Mouse (Mus musculus) neutrophil, adult 5-6 weeks (primary cell): ENCODE measurements around the gene Lrtm2. TPM values are rescaled to one million over a fixed set of nuclear protein-coding genes. Genes with fewer than 3 reads are reported as not detected.

Source experiments
- ATAC-seq: fragments of 151-379, 151-347 bp; 2 replicates; pipeline ENCODE4 v1.8.0; 2017; ENCODE audit warnings: mild to moderate bottlenecking, moderate TSS enrichment; ENCODE audit not compliant: insufficient number of reproducible peaks, poor library complexity, low FRiP score, severe bottlenecking; ENCODE audit errors: extremely low read depth
- total RNA-seq: library from RNA; stranded (forward); fragments of 200-1000 nt; gene quantifications from 2 replicates; pipeline ENCODE4 v1.2.3, GENCODE M21; 2017

Lrtm2 gene
- total RNA-seq, 1 experiment from 2014 or later = 0.35 TPM

GRCm38 (mm10) chr6:119338121-119338912 is 7.8 kb upstream of the Lrtm2 start:
- ATAC-seq = no peak

DNA sequence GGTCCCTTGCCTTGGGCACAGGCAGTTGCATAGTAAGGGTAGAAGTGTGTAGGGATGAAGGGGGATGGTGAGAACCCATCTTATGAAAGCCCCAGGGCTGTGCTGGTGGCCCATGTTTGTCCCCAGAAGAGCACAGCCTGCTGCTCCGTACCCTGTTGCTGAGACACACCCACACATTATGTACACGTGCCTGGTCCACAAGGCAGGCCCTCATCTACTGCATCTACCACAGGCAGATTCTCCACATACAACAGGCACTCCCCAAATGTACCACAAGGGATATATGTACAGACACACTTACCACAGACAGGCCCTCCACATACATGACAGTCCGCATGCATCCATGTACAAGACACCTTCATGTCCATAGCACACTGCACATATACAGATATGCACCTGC is 6.7 kb upstream of the Lrtm2 start:
- ATAC-seq = no peak

GRCm38 (mm10) chr6:119336124-119336523 is 5.6 kb upstream of the Lrtm2 start:
- ATAC-seq = peak; percentile 22

DNA sequence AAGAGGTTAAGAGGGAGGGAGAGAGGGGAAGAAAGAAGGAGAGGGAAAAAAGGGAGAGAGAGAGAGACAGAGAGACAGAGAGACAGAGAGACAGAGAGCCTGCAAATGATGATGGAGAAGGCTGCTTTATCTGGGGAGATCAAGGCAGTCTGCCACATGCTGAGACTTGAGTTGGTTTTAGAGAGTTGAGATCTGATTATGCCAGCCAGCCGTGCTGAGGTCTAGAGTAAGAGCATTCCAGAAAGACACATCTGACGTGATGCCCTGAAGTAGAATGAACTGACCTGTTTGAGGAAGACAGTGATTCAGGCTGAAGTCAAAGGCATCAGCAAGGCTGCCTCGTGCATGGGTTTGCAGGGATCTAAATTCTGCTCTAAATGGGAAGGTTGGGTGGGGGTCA is 3.3 kb upstream of the Lrtm2 start:
- no peak for ATAC-seq

- ATAC-seq = no peak
Measured at GRCm38 (mm10) chr6:119333202-119333601, 2.6 kb upstream of the Lrtm2 start.

- ATAC-seq = no peak
Measured at GRCm38 (mm10) chr6:119332111-119332510, 1.5 kb upstream of the Lrtm2 start.

GRCm38 (mm10) chr6:119329936-119330335 is 630 bp downstream of the Lrtm2 start:
- no peak for ATAC-seq

DNA sequence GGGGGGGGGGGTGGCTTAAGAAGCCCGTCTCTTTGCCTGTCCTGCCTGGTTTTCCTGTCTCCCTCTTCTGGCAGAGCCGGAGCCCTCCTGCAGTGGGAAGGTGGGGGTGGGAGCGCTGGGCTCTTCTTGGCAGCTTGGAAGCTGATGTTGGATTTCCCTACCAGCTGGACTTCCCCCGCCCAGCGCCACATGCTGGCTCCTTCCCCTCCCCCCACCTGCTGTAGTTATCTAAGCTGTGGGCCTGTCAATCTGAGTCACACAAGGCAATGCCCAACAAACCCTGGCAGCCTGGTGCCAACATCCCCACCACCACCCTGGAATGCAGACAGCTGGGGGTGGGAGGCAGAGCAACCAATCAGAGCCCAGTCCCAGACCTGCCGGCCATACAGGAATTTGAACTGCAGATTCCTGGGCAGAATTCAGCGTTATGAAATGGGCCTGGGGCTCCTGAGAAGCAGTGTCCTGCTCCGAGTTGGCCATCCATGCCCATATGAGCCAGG is 1.3 kb downstream of the Lrtm2 start:
- no peak for ATAC-seq

DNA sequence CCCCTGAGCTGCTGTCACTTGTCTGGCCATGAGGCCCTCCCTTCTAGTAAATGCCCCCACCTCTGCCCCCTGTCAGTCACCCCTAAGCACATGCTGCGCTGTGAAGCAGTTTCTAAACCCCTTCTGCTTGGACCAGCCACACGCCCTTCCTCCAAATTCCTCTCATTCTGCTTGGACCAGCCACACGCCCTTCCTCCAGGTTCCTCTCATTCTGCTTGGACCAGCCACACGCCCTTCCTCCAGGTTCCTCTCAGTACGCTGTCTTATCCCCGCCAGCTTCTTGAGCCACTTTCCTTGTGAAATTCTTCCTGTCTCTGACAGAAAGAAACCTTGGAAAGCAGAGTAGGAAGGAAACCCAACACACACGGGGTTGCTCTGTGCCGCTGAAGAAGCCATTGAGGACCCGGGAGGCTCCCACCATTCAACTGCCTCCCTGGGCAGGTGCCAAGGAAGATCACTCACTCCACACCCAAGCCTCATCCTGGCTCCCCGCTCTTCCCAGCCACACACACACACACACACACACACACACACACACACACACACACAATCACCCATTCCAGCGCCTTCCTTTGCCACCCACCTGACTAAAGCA is 1.9 kb downstream of the Lrtm2 start:
- no peak for ATAC-seq

DNA sequence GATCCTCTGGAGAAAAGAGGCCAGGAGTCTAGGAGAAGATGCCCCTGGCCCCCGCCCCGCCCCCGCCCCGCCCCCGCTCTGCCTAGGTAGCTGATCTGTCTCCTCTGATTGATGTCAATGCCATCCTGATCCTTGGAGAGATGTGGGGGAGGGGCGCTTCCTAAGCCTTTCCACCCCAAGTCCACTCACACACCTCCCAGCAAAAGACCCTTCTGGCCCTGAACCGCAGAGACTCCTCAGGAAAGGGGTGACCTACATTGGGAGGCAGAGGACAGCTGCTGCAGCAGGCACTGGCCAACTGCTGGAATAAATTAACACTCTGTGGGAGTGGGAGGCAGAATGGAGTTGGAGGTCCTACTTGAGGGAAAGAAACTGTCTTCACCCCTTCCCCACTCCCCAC is 4.0 kb downstream of the Lrtm2 start:
- no peak for ATAC-seq

DNA sequence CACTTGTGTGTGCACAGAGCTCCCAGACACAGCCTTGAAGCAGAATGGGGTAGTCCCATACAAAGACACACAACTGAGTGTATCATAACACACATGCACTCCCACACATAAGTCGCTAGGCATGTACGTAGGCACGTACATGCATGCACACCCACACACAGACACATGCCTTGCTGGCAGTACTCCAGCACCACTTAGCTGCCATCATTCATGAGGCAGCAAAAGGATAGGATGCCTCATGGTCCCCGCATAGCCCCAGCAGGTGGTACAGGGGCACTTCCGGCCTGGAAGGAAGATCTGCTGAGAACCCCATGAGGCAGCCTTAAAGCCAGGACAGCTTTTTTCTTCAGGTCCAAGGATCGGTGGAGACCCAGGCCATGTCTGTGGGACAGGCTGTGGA is 4.6 kb downstream of the Lrtm2 start:
- ATAC-seq = no peak

DNA sequence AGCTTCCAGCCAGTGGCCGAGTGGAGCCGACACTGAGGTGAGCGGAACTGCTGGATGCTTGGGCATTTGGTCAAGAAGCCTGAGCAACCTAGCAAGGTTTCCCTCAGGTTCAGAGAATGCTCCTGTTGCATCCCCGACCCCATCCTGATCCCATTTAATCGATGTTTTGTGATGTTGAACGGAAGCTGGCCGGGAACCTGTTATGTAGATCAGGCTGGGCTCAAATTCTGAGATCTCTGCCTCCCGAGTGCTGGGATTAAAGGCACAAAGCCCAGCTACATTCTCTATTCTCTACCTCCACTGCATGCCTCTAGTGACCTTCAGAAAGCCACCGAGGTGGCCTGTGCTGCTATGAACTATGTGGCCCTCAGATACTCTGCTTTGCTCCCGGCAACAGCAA is 5.8 kb downstream of the Lrtm2 start:
- ATAC-seq = no peak

DNA sequence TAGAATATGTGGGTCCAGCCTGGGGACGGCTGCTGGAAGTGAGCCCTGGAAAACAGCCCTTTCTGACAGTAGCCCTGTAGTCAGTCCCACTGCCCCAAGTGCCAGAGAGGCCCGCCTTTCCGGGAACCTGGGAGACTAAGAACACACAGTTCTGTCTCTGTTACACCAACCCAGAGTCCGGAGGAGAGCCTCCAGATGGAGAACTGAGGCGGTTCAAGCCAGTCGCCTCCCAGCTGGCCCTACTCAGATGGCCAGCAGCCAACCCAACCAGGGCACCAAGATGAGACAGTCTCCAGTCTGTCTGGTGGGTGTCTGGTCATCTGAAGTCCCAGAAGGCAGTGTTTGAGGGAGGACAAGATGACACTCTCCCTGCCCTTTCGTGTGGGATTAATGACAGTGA is 8.8 kb downstream of the Lrtm2 start:
- no peak for ATAC-seq

DNA sequence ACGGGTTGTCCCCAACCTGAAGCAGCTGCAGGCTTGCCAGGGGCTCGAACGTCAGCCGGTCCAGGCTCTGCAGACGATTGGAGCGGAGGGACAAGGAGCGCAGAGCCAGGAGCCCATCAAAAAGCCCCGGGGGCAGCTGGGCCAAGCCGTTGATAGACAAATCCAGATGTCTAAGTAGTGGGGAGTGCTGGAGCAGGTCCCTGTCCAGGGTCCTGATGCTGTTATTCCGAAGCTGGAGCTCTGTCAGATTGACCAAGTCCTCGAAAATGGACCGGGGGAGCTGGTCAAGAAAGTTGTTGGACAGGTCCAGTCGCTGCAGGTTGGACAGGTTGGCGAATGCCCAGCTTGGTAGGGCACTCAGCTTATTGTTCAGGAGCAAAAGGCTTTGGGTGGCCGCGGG is 10.1 kb downstream of the Lrtm2 start:
- no peak for ATAC-seq

DNA sequence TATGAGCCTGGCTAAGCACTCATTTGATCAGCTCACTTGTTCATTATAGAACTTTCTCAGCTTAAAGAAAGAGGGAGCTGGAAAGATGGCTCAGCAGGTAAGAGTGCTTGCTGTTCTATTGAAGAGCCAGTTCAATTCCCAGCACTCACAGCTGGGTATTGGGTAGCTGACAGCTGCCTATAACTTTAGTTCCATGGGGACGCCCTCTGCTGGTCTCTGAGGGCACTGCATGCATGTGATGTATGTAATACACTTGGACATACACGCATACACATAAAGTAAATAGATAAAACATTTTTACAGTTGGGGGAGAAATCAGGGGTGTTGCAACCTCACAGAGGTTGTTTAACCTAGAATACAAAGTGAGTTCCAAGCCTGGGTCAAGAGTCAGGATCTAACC is 11.2 kb downstream of the Lrtm2 start:
- ATAC-seq = no peak

- no peak for ATAC-seq
Measured at GRCm38 (mm10) chr6:119318732-119319131, 11.8 kb downstream of the Lrtm2 start.

DNA sequence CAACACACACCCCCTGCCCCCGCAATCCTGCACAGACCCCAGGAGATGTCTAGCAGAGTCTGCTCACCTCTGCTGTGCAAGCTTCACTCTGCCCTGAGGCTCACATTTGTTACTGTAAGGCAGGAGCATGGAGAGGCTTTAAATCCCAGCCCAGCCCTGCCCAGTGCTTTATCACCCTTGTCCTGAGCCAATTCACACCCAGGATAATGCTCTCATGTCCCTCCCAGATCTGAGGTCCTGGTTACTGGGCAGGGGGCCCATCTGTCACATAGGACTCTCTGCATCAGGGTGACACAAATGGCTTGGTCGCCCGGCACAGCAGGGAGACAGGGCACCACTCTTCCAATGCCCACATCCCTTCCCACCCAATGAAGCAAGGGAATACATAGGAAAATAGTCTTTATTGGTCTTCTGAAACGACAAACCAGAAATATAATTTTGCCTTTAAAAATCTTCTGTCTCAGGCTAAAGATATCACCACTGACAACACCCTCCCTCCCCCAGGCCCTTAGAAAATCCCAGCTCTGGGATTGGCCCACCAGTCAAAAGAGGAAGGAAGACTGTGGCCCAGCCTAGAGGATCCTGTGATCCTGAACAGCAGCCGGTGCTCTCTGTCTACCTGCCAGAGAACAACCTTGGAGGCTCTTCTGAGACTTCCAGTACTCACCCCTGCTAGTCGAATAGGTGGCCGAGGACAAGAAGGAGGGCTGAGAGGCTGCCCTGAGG is 15.7 kb downstream of the Lrtm2 start:
- ATAC-seq = no peak

GRCm38 (mm10) chr6:119313588-119314375 is 16.8 kb downstream of the Lrtm2 start:
- ATAC-seq = no peak

DNA sequence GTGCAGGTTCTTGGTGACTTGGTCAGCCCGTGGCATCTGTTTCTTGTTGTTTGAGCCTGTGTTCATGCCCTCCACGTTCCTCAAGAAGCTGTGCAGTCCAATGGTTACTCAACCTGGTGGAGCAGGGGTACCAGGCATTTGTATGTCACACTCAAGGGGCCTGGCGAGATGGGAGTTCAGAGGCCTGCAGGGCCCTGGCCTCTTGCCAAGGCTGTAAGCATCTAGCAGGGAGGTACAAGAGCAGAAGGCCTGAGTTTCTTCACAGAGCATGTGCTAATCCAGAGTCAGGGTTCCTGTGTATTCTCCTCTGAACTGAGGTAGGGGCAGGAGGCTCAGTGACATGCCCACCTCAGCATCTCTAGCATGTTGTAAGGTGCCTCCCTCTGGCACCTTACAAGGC is 17.5 kb downstream of the Lrtm2 start:
- no peak for ATAC-seq
